In genomic region chr15:78899409-78899739, GRCm38 (mm10) we compare ENCODE assay signal across 8 mouse cellular contexts. TPM values are rescaled to one million over a fixed set of nuclear protein-coding genes. Genes with fewer than 3 reads are reported as not detected.
DNase-seq lines count a peak whose midpoint lies in the region; ATAC-seq and TF ChIP-seq lines count a peak whose summit lies in the region.

Gene Gm49510 (plus strand): TSS chr15:78899667.

- intact Hi-C loops in left cerebral cortex, adult 2 months (cut with DNase I) = no loop called here

- TF ChIP-seq CTCF in left cerebral cortex, adult 2 months (IDR thresholded peaks at IDR 0.05) = no peak

- H3K9ac ChIP-seq in embryonic facial prominence, embryonic 14.5 days (ENCODE audit: low read depth, low read length) = peak within 1 kb of the TSS; percentile 83
- peak within 1 kb of the TSS; percentile 85 for H3K9ac ChIP-seq in intestine, embryonic 16.5 days (ENCODE audit: low read depth, low read length)
- peak within 1 kb of the TSS; percentile 62 for H3K9ac ChIP-seq in neural tube, embryonic 12.5 days

- peak within 1 kb of the TSS; percentile 64 for H3K4me3 ChIP-seq in left cerebral cortex, adult 2 months
- peak within 1 kb of the TSS; percentile 80 for H3K4me3 ChIP-seq in embryonic facial prominence, embryonic 14.5 days (ENCODE audit: low read depth, low read length)
- H3K4me3 ChIP-seq in intestine, embryonic 16.5 days (ENCODE audit: low read length) = peak within 1 kb of the TSS; percentile 84
- peak within 1 kb of the TSS; percentile 51 for H3K4me3 ChIP-seq in neural tube, embryonic 12.5 days

- H3K27me3 ChIP-seq in embryonic facial prominence, embryonic 14.5 days (replicated peaks; ENCODE audit: control insufficient read depth, insufficient read depth, low read length) = no peaks in the 10 kb centered on the region
- H3K27me3 ChIP-seq in intestine, embryonic 16.5 days (replicated peaks; ENCODE audit: control insufficient read depth, insufficient read depth, low read length) = no peaks in the 10 kb centered on the region
- H3K27me3 ChIP-seq in neural tube, embryonic 12.5 days (replicated peaks) = peaks cover 22% of the 10 kb centered on the region

- no peaks in the 10 kb centered on the region for H3K9me3 ChIP-seq in embryonic facial prominence, embryonic 14.5 days (ENCODE audit: control insufficient read depth, low read length)
- no peaks in the 10 kb centered on the region for H3K9me3 ChIP-seq in intestine, embryonic 16.5 days (ENCODE audit: control insufficient read depth, low read length)
- no peaks in the 10 kb centered on the region for H3K9me3 ChIP-seq in neural tube, embryonic 12.5 days

- peak within 1 kb of the TSS; percentile 91 for H3K27ac ChIP-seq in left cerebral cortex, adult 2 months
- H3K27ac ChIP-seq in embryonic facial prominence, embryonic 14.5 days (replicated peaks; ENCODE audit: low read depth, low read length) = peak within 1 kb of the TSS; percentile 77
- H3K27ac ChIP-seq in intestine, embryonic 16.5 days (ENCODE audit: low read length) = peak within 1 kb of the TSS; percentile 79
- H3K27ac ChIP-seq in neural tube, embryonic 12.5 days = no peak within 1 kb of the TSS

- 2% methylated on average over 17 of the region's 20 CpGs for WGBS in embryonic facial prominence, embryonic 14.5 days
- WGBS in intestine, embryonic 16.5 days = 4% methylated on average over 20 of the region's 20 CpGs
- WGBS in neural tube, embryonic 12.5 days = 2% methylated on average over 20 of the region's 20 CpGs

- no peak for ATAC-seq in embryonic facial prominence, embryonic 14.5 days (ENCODE audit: low read depth)
- no peak for ATAC-seq in intestine, embryonic 16.5 days
- no peak for ATAC-seq in neural tube, embryonic 12.5 days (ENCODE audit: low FRiP score, low read depth)

- H3K36me3 ChIP-seq in embryonic facial prominence, embryonic 14.5 days (ENCODE audit: control insufficient read depth, insufficient read depth, low read length) = peaks cover 31% of the 10 kb centered on the region
- H3K36me3 ChIP-seq in intestine, embryonic 16.5 days (ENCODE audit: control insufficient read depth, insufficient read depth, low read length) = peaks cover under 1% of the 10 kb centered on the region; the same call in 1 of the 2 replicates
- peaks cover 2% of the 10 kb centered on the region; the same call in 1 of the 2 replicates for H3K36me3 ChIP-seq in neural tube, embryonic 12.5 days

- peak within 1 kb of the TSS; percentile 81 for H3K4me2 ChIP-seq in embryonic facial prominence, embryonic 14.5 days (ENCODE audit: low read depth, low read length)
- peak within 1 kb of the TSS; percentile 73 for H3K4me2 ChIP-seq in intestine, embryonic 16.5 days (ENCODE audit: low read depth, low read length)
- peak within 1 kb of the TSS; percentile 94 for H3K4me2 ChIP-seq in neural tube, embryonic 12.5 days (replicated peaks)

- DNase-seq in left cerebral cortex, adult 2 months (ENCODE audit: extremely low spot score in 1 of 2, low spot score in 2 of 2) = no peak
- no peak for DNase-seq in left cerebral cortex, adult 18-20 months (ENCODE audit: low spot score in 2 of 2)
- no peak for DNase-seq in embryonic facial prominence, embryonic 14.5 days (ENCODE audit: low spot score)
- DNase-seq in urinary bladder, postnatal 25 days (ENCODE audit: low spot score) = no peak
- no peak for DNase-seq in adipocyte (ENCODE audit: low spot score)
- no peak for DNase-seq in thymus, postnatal 36 days

- peaks cover 31% of the 10 kb centered on the region for H3K4me1 ChIP-seq in embryonic facial prominence, embryonic 14.5 days (ENCODE audit: control insufficient read depth, insufficient read depth, low read length)
- H3K4me1 ChIP-seq in intestine, embryonic 16.5 days (ENCODE audit: control insufficient read depth, insufficient read depth, low read length) = peaks cover 57% of the 10 kb centered on the region
- H3K4me1 ChIP-seq in neural tube, embryonic 12.5 days = peaks cover 28% of the 10 kb centered on the region; the same call in 1 of the 2 replicates

RNA-seq across cellular contexts. Expression of gene Gm49510, which starts in this region (rescaled TPM):
- not detected for total RNA-seq in left cerebral cortex, adult 2 months (2021)
- total RNA-seq in left cerebral cortex, adult 18-20 months (2021) = under 1 TPM in 1 of 2 experiments, not detected in 1; 0.52 TPM
- 0.58 and 0.98 TPM in 2 replicates for polyA plus RNA-seq in embryonic facial prominence, embryonic 14.5 days (2014; fragmentation: Nextera tagmentation; extraction: Ambion mirVana)
- polyA plus RNA-seq in intestine, embryonic 16.5 days (2015; fragmentation: Nextera tagmentation; extraction: Ambion mirVana) = 0.21 and 0.55 TPM in 2 replicates
- polyA plus RNA-seq in neural tube, embryonic 12.5 days (2016; fragmentation: Nextera tagmentation; extraction: Ambion mirVana) = 0.28 and 0.32 TPM in 2 replicates
